Mouse (Mus musculus): Measurements from ENCODE around the gene Armt1. TPM values are rescaled to one million over a fixed set of nuclear protein-coding genes. Genes with fewer than 3 reads are reported as not detected.

The Armt1 gene
- polyA plus RNA-seq, 1 experiment: 80.4 TPM

GRCm38 (mm10) chr10:4460201-4460600, 27.9 kb downstream of the Armt1 start:
- Histone ChIP-seq H3K9me3 (replicated peaks; ENCODE audit: control insufficient read depth, insufficient read depth, low read length, poor library complexity, severe bottlenecking) (peaks cover 11% of the 10 kb centered on the region), H3K9ac (ENCODE audit: low read depth, poor library complexity, severe bottlenecking) (no peak overlapping the region), H3K4me3 (ENCODE audit: low read depth, low read length) (no peak overlapping the region), H3K27ac (ENCODE audit: insufficient read depth, low read length) (no peak overlapping the region), H3K27me3 (ENCODE audit: control insufficient read depth, insufficient read depth, low read length, poor library complexity, severe bottlenecking) (no peaks in the 10 kb centered on the region), H3K36me3 (ENCODE audit: control insufficient read depth, insufficient read depth, low read length, poor library complexity, severe bottlenecking) (no peaks in the 10 kb centered on the region; the same call in 1 of the 2 replicates), H3K4me1 (ENCODE audit: control insufficient read depth, insufficient read depth, low read length) (no peaks in the 10 kb centered on the region)
- no peak for TF ChIP-seq POLR2A (IDR thresholded peaks at IDR 0.05; ENCODE audit: insufficient read depth, low read length)
- TF ChIP-seq EP300 (IDR thresholded peaks at IDR 0.05; ENCODE audit: insufficient read depth, low read depth, low read length): no peak
- no peak for TF ChIP-seq CTCF (IDR thresholded peaks at IDR 0.05; ENCODE audit: low read depth, low read length)

- no peak for TF ChIP-seq POLR2A (IDR thresholded peaks at IDR 0.05; ENCODE audit: insufficient read depth, low read length)
- TF ChIP-seq EP300 (IDR thresholded peaks at IDR 0.05; ENCODE audit: insufficient read depth, low read depth, low read length): no peak
- TF ChIP-seq CTCF (IDR thresholded peaks at IDR 0.05; ENCODE audit: low read depth, low read length): no peak
- peak overlapping the region; percentile 10; the same call in 1 of the 2 replicates for H3K9ac ChIP-seq (ENCODE audit: low read depth, poor library complexity, severe bottlenecking)
Observed at GRCm38 (mm10) chr10:4465799-4466198, 33.5 kb downstream of the Armt1 start.

DNA sequence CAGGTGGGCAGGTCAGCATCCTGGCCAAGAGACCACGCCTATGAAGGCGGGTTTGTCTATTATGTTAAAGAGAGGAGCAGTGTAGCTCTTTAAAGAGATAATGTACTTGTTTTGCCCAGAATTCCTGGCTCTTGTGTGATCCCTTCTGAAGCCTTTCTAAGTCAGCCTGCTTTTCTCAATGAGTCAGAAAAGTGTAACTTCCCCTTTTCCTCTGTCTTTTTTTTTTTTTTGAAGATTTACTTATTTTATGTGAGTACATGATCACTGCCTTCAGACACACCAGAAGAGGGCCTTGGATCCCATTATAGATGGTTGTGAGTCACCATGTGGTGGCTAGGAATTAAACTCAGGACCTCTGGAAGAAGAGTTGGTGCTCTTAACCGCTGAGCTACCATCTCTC, 37.1 kb downstream of the Armt1 start:
- Histone ChIP-seq H3K27ac (ENCODE audit: insufficient read depth, low read length) (peak overlapping the region; percentile 49; the same call in 1 of the 2 replicates), H3K27me3 (ENCODE audit: control insufficient read depth, insufficient read depth, low read length, poor library complexity, severe bottlenecking) (no peaks in the 10 kb centered on the region)

More at GRCm38 (mm10) chr10:4465799-4466198, 33.5 kb downstream of the Armt1 start:
- Histone ChIP-seq H3K36me3 (ENCODE audit: control insufficient read depth, insufficient read depth, low read length, poor library complexity, severe bottlenecking) (no peaks in the 10 kb centered on the region), H3K9me3 (replicated peaks; ENCODE audit: control insufficient read depth, insufficient read depth, low read length, poor library complexity, severe bottlenecking) (peaks cover 11% of the 10 kb centered on the region), H3K4me3 (ENCODE audit: low read depth, low read length) (no peak overlapping the region), H3K27ac (ENCODE audit: insufficient read depth, low read length) (peak overlapping the region; percentile 84), H3K27me3 (ENCODE audit: control insufficient read depth, insufficient read depth, low read length, poor library complexity, severe bottlenecking) (no peaks in the 10 kb centered on the region), H3K4me1 (ENCODE audit: control insufficient read depth, insufficient read depth, low read length) (peaks cover 3% of the 10 kb centered on the region)

GRCm38 (mm10) chr10:4473591-4473993, 41.3 kb downstream of the Armt1 start:
- H3K27ac ChIP-seq (ENCODE audit: insufficient read depth, low read length): no peak overlapping the region
- TF ChIP-seq POLR2A (IDR thresholded peaks at IDR 0.05; ENCODE audit: insufficient read depth, low read length): no peak
- no peak for TF ChIP-seq CTCF (IDR thresholded peaks at IDR 0.05; ENCODE audit: low read depth, low read length)
- TF ChIP-seq EP300 (IDR thresholded peaks at IDR 0.05; ENCODE audit: insufficient read depth, low read depth, low read length): no peak
- no peak overlapping the region for H3K4me3 ChIP-seq (ENCODE audit: low read depth, low read length)
- no peaks in the 10 kb centered on the region for H3K4me1 ChIP-seq (ENCODE audit: control insufficient read depth, insufficient read depth, low read length)
- no peaks in the 10 kb centered on the region; the same call in 1 of the 2 replicates for H3K9me3 ChIP-seq (replicated peaks; ENCODE audit: control insufficient read depth, insufficient read depth, low read length, poor library complexity, severe bottlenecking)
- no peak overlapping the region for H3K9ac ChIP-seq (ENCODE audit: low read depth, poor library complexity, severe bottlenecking)
- H3K27me3 ChIP-seq (ENCODE audit: control insufficient read depth, insufficient read depth, low read length, poor library complexity, severe bottlenecking): no peaks in the 10 kb centered on the region
- H3K36me3 ChIP-seq (ENCODE audit: control insufficient read depth, insufficient read depth, low read length, poor library complexity, severe bottlenecking): no peaks in the 10 kb centered on the region

More for the DNA sequence above, 37.1 kb downstream of the Armt1 start:
- no peak overlapping the region for H3K9ac ChIP-seq (ENCODE audit: low read depth, poor library complexity, severe bottlenecking)
- H3K4me3 ChIP-seq (ENCODE audit: low read depth, low read length): no peak overlapping the region
- H3K36me3 ChIP-seq (ENCODE audit: control insufficient read depth, insufficient read depth, low read length, poor library complexity, severe bottlenecking): no peaks in the 10 kb centered on the region
- H3K9me3 ChIP-seq (replicated peaks; ENCODE audit: control insufficient read depth, insufficient read depth, low read length, poor library complexity, severe bottlenecking): no peaks in the 10 kb centered on the region; the same call in 1 of the 2 replicates
- H3K4me1 ChIP-seq (ENCODE audit: control insufficient read depth, insufficient read depth, low read length): peaks cover 3% of the 10 kb centered on the region
- TF ChIP-seq CTCF (IDR thresholded peaks at IDR 0.05; ENCODE audit: low read depth, low read length) (no peak), EP300 (IDR thresholded peaks at IDR 0.05; ENCODE audit: insufficient read depth, low read depth, low read length) (0 out of 2 replicates have a peak, but pooled peaks have one; percentile 25), POLR2A (IDR thresholded peaks at IDR 0.05; ENCODE audit: insufficient read depth, low read length) (no peak)

GRCm38 (mm10) chr10:4475431-4475830, 43.2 kb downstream of the Armt1 start:
- TF ChIP-seq EP300 (IDR thresholded peaks at IDR 0.05; ENCODE audit: insufficient read depth, low read depth, low read length): no peak
- no peak for TF ChIP-seq POLR2A (IDR thresholded peaks at IDR 0.05; ENCODE audit: insufficient read depth, low read length)
- TF ChIP-seq CTCF (IDR thresholded peaks at IDR 0.05; ENCODE audit: low read depth, low read length): no peak

DNA sequence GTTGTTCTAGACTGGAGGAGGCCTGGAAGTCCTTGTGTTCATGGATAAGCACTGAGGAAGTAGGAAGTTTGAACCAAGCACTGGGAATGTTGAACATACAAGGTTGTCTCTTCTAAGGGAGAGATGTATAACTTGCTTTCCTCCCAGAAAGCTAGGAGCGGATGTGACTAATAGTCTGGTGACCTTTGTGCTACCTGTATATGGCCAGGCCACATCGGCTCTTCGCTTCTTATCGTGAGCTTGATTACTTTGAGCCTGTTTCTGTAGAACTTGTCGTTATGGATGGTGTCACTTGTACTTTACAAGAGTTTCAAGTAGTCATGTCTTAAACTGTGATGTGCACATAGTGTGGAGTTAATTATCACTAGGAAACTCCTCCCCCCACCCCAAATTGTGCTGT, 44.3 kb downstream of the Armt1 start:
- H3K9me3 ChIP-seq (replicated peaks; ENCODE audit: control insufficient read depth, insufficient read depth, low read length, poor library complexity, severe bottlenecking): no peaks in the 10 kb centered on the region; the same call in 1 of the 2 replicates
- no peak for TF ChIP-seq EP300 (IDR thresholded peaks at IDR 0.05; ENCODE audit: insufficient read depth, low read depth, low read length)
- no peak for TF ChIP-seq CTCF (IDR thresholded peaks at IDR 0.05; ENCODE audit: low read depth, low read length)
- TF ChIP-seq POLR2A (IDR thresholded peaks at IDR 0.05; ENCODE audit: insufficient read depth, low read length): no peak

More at GRCm38 (mm10) chr10:4475431-4475830, 43.2 kb downstream of the Armt1 start:
- Histone ChIP-seq H3K4me3 (ENCODE audit: low read depth, low read length) (no peak overlapping the region), H3K9me3 (replicated peaks; ENCODE audit: control insufficient read depth, insufficient read depth, low read length, poor library complexity, severe bottlenecking) (no peaks in the 10 kb centered on the region; the same call in 1 of the 2 replicates), H3K9ac (ENCODE audit: low read depth, poor library complexity, severe bottlenecking) (no peak overlapping the region), H3K4me1 (ENCODE audit: control insufficient read depth, insufficient read depth, low read length) (no peaks in the 10 kb centered on the region), H3K27me3 (ENCODE audit: control insufficient read depth, insufficient read depth, low read length, poor library complexity, severe bottlenecking) (no peaks in the 10 kb centered on the region), H3K36me3 (ENCODE audit: control insufficient read depth, insufficient read depth, low read length, poor library complexity, severe bottlenecking) (no peaks in the 10 kb centered on the region), H3K27ac (ENCODE audit: insufficient read depth, low read length) (no peak overlapping the region)

More for the DNA sequence above, 44.3 kb downstream of the Armt1 start:
- no peaks in the 10 kb centered on the region for H3K36me3 ChIP-seq (ENCODE audit: control insufficient read depth, insufficient read depth, low read length, poor library complexity, severe bottlenecking)
- no peak overlapping the region for H3K27ac ChIP-seq (ENCODE audit: insufficient read depth, low read length)
- no peak overlapping the region for H3K4me3 ChIP-seq (ENCODE audit: low read depth, low read length)
- H3K27me3 ChIP-seq (ENCODE audit: control insufficient read depth, insufficient read depth, low read length, poor library complexity, severe bottlenecking): no peaks in the 10 kb centered on the region
- no peak overlapping the region for H3K9ac ChIP-seq (ENCODE audit: low read depth, poor library complexity, severe bottlenecking)
- no peaks in the 10 kb centered on the region for H3K4me1 ChIP-seq (ENCODE audit: control insufficient read depth, insufficient read depth, low read length)
